ENCODE assay signal across 7 mouse cellular contexts in the genomic region with DNA sequence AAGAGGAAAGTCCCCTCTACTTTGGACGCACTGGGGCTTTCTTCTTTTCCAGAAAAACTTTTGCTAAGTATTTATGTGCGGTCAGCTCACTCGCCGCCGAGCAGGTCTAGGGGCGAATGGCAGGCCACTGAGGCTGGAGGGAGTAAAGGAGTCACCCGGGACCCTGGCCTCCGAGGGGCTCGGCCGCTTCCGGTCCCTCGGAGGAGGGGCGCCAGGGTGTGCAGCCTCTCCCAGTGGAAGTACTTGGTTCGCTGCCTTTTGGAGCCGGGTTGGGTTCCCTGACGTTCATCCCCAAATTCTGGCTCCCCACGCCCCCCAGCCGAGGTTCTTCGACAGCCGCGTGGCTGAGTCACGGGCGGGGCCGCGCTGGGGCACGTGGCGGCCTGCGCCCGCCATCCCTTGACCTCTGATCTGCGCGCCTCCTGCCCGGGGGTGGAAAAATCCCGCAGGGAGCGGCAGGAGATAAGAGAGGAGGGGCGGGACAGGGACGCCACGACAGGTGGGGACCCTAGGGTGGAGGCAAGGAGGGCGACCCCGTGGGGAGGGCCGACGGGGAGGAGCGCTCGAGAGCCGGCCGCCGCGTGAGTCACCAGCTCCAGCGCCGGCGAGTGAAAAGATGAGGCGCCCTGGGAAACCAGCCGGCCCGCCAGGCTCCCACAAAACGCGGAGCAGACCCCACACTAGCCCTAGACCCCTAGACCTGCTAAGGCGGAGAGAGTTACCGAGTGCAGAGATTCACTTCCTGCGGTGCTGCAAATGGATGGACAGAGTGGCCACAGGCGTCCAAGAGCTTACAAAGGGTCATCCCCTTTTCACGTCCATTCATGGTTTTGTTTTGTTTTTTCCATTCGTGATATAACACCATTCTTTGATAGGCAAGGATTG. TPM values are rescaled to one million over a fixed set of nuclear protein-coding genes. Genes with fewer than 3 reads are reported as not detected.
DNase-seq lines count a peak whose midpoint lies in the region; ATAC-seq and TF ChIP-seq lines count a peak whose summit lies in the region.

No protein-coding gene starts in this region.

- WGBS in liver, embryonic 16.5 days (ENCODE audit: insufficient replicate concordance): under 1% methylated on average over 61 of the region's 61 CpGs
- under 1% methylated on average over 61 of the region's 61 CpGs for WGBS in neural tube, embryonic 15.5 days

- POLR2A ChIA-PET in Patski (lab: Charles Lee): interaction anchor here (0.6 to 6.4 kb wide), 3 partner anchors 9 to 734 kb away, joined by 3 to 52 read pairs (median 5); partner anchors contain the start of genes Eif5a, Rnf167, Slc25a11 and Spag7

- in situ Hi-C loops in Patski (cut with MboI; ENCODE audit: low pct_unique_long_range_greater_than_20kb): no loop called here

- no peaks in the 10 kb centered on the region for H3K27me3 ChIP-seq in Patski
- H3K27me3 ChIP-seq in liver, embryonic 16.5 days (ENCODE audit: control insufficient read depth, insufficient read depth, low read depth, low read length): peaks cover 2% of the 10 kb centered on the region; the same call in 1 of the 2 replicates
- H3K27me3 ChIP-seq in neural tube, embryonic 15.5 days (replicated peaks): no peaks in the 10 kb centered on the region

- CTCF ChIA-PET in Patski (lab: Charles Lee): interaction anchor here (1.0 to 2.0 kb wide), 2 partner anchors 10 to 12 kb away, joined by 3 to 7 read pairs; no protein-coding TSS in a partner anchor

- H3K27ac ChIP-seq in liver, embryonic 16.5 days (ENCODE audit: low read length): peak overlapping the region; percentile 99
- peak overlapping the region; percentile 95 for H3K27ac ChIP-seq in neural tube, embryonic 15.5 days (replicated peaks)

- H3K4me2 ChIP-seq in liver, embryonic 16.5 days (ENCODE audit: low read depth, low read length): peak overlapping the region; percentile 92
- H3K4me2 ChIP-seq in neural tube, embryonic 15.5 days: peak overlapping the region; percentile 91

- H3K4me3 ChIP-seq in liver, embryonic 16.5 days (ENCODE audit: low read depth, low read length): peak overlapping the region; percentile 99
- peak overlapping the region; percentile 69 for H3K4me3 ChIP-seq in neural tube, embryonic 15.5 days (replicated peaks)

- TF ChIP-seq CTCF in Patski (IDR thresholded peaks at IDR 0.05): no peak

- H3K36me3 ChIP-seq in liver, embryonic 16.5 days (ENCODE audit: control insufficient read depth, insufficient read depth): peaks cover 19% of the 10 kb centered on the region
- peaks cover 12% of the 10 kb centered on the region for H3K36me3 ChIP-seq in neural tube, embryonic 15.5 days

- DNase-seq in Patski (ENCODE audit: low read depth, low spot score): no peak
- DNase-seq in cerebellum, adult 9-10 months: peak; percentile 60
- DNase-seq in gastrocnemius, postnatal 25 days: peak; percentile 79
- peak; percentile 83 for DNase-seq in yolk sac, embryonic 10.5 days (ENCODE audit: low spot score)

- no peaks in the 10 kb centered on the region for H3K9me3 ChIP-seq in liver, embryonic 16.5 days (replicated peaks; ENCODE audit: control insufficient read depth, low read length)
- H3K9me3 ChIP-seq in neural tube, embryonic 15.5 days (replicated peaks): no peaks in the 10 kb centered on the region

- peaks cover 43% of the 10 kb centered on the region for H3K4me1 ChIP-seq in liver, embryonic 16.5 days (ENCODE audit: control insufficient read depth, low read depth, low read length)
- H3K4me1 ChIP-seq in neural tube, embryonic 15.5 days: peaks cover 49% of the 10 kb centered on the region

- peak overlapping the region; percentile 100 for H3K9ac ChIP-seq in liver, embryonic 16.5 days (ENCODE audit: low read depth, low read length)
- H3K9ac ChIP-seq in neural tube, embryonic 15.5 days (replicated peaks): peak overlapping the region; percentile 86

- peak; percentile 18 for ATAC-seq in Patski
- ATAC-seq in inflammation-experienced regulatory T-cells, adult 6 months: peak; percentile 9
- no peak for ATAC-seq in liver, embryonic 16.5 days (ENCODE audit: low read depth)
- no peak for ATAC-seq in neural tube, embryonic 15.5 days (ENCODE audit: low FRiP score)

RNA-seq across cellular contexts. Expression of gene Eno3, which starts 1.2 kb away (rescaled TPM):
- polyA plus RNA-seq in Patski (2021): 16.2 TPM
- 1,000 to 10,000 TPM; 7,828 to 7,878 TPM for total RNA-seq in gastrocnemius, postnatal 25 days (2021)
- 10 to 100 TPM in 2 of 3 experiments, 1 to 10 TPM in 1; 6.2 to 27.4 (median 21.7) TPM for polyA plus RNA-seq in inflammation-experienced regulatory T-cells, adult 6 months (2017; shearing (Covaris generic))
- 11.6 and 22.1 TPM in 2 replicates for polyA plus RNA-seq in liver, embryonic 16.5 days (2015; fragmentation: Nextera tagmentation; extraction: Ambion mirVana)
- 12.6 and 17.5 TPM in 2 replicates for polyA plus RNA-seq in neural tube, embryonic 15.5 days (2015; fragmentation: Nextera tagmentation; extraction: Ambion mirVana)

RNA-seq across cellular contexts. Expression of gene Pfn1, which starts 1.4 kb away (rescaled TPM):
- polyA plus RNA-seq in Patski (2021): 1,032 TPM
- 100 to 1,000 TPM; 284 to 293 TPM for total RNA-seq in gastrocnemius, postnatal 25 days (2021)
- polyA plus RNA-seq in inflammation-experienced regulatory T-cells, adult 6 months (2017; shearing (Covaris generic)): 1,000 to 10,000 TPM; 3,037 to 4,758 (median 3,214) TPM
- 899 and 965 TPM in 2 replicates for polyA plus RNA-seq in liver, embryonic 16.5 days (2015; fragmentation: Nextera tagmentation; extraction: Ambion mirVana)
- 679 and 994 TPM in 2 replicates for polyA plus RNA-seq in neural tube, embryonic 15.5 days (2015; fragmentation: Nextera tagmentation; extraction: Ambion mirVana)

RNA-seq across cellular contexts. Expression of gene Slc25a11, which starts 8.5 kb away (rescaled TPM):
- polyA plus RNA-seq in Patski (2021): 152 TPM
- 100 to 1,000 TPM; 307 to 310 TPM for total RNA-seq in gastrocnemius, postnatal 25 days (2021)
- 100 to 1,000 TPM in 2 of 3 experiments, 10 to 100 TPM in 1; 85.3 to 111 (median 111) TPM for polyA plus RNA-seq in inflammation-experienced regulatory T-cells, adult 6 months (2017; shearing (Covaris generic))
- polyA plus RNA-seq in liver, embryonic 16.5 days (2015; fragmentation: Nextera tagmentation; extraction: Ambion mirVana): 74.5 and 79.2 TPM in 2 replicates
- polyA plus RNA-seq in neural tube, embryonic 15.5 days (2015; fragmentation: Nextera tagmentation; extraction: Ambion mirVana): 169 and 174 TPM in 2 replicates

RNA-seq across cellular contexts. Expression of gene Rnf167, which starts 8.8 kb away (rescaled TPM):
- polyA plus RNA-seq in Patski (2021): 37.0 TPM
- 10 to 100 TPM; 29.5 to 32.6 TPM for total RNA-seq in gastrocnemius, postnatal 25 days (2021)
- 100 to 1,000 TPM; 276 to 454 (median 423) TPM for polyA plus RNA-seq in inflammation-experienced regulatory T-cells, adult 6 months (2017; shearing (Covaris generic))
- polyA plus RNA-seq in liver, embryonic 16.5 days (2015; fragmentation: Nextera tagmentation; extraction: Ambion mirVana): 76.4 and 79.6 TPM in 2 replicates
- polyA plus RNA-seq in neural tube, embryonic 15.5 days (2015; fragmentation: Nextera tagmentation; extraction: Ambion mirVana): 100 and 109 TPM in 2 replicates

RNA-seq across cellular contexts. Expression of gene Spag7, which starts 13.4 kb away (rescaled TPM):
- 155 TPM for polyA plus RNA-seq in Patski (2021)
- 10 to 100 TPM; 81.6 to 82.3 TPM for total RNA-seq in gastrocnemius, postnatal 25 days (2021)
- 100 to 1,000 TPM; 131 to 155 (median 137) TPM for polyA plus RNA-seq in inflammation-experienced regulatory T-cells, adult 6 months (2017; shearing (Covaris generic))
- polyA plus RNA-seq in liver, embryonic 16.5 days (2015; fragmentation: Nextera tagmentation; extraction: Ambion mirVana): 57.5 and 59.7 TPM in 2 replicates
- polyA plus RNA-seq in neural tube, embryonic 15.5 days (2015; fragmentation: Nextera tagmentation; extraction: Ambion mirVana): 159 and 165 TPM in 2 replicates

Comparison
In these comparisons a context has a peak if more than half of its experiments do, and no peak if none do; other contexts are left out.
1. ATAC-seq: peak in Patski (single experiment) and inflammation-experienced regulatory T-cells, adult 6 months (single experiment); none in liver, embryonic 16.5 days (single experiment) and neural tube, embryonic 15.5 days (single experiment).